Mouse (Mus musculus): Measurements from ENCODE around the gene Ralgapb. TPM values are rescaled to one million over a fixed set of nuclear protein-coding genes. Genes with fewer than 3 reads are reported as not detected.

Gene Ralgapb
- total and polyA plus RNA-seq, 2 experiments: 6.1 to 9.7 TPM

DNA sequence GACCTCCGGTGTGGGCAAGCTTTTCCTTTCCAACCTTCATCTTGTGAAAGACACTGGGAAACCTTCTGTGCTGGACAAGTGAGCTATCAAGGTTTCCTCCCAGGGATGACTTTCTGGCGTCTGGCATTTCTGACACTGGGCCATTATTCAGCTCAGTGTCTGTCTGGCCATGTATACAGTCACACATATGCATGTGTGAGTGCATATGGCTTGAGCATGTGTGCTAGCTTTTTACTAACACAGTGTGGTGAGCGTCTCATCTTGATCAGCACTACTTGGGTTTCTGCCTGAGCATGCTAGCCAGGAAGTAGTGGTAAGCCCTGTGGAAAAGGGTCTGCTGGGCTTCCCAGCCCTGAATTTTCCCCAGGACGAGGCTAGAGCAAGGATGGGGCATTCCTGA lies 131.6 kb downstream of the Ralgapb start:
- no peak for TF ChIP-seq POLR2A (IDR thresholded peaks at IDR 0.05; ENCODE audit: extremely low read depth, insufficient read depth, low read length)
- TF ChIP-seq CTCF (IDR thresholded peaks at IDR 0.05; ENCODE audit: low read depth, low read length): no peak
- WGBS: 47% methylated on average over 4 of the region's 4 CpGs

DNA sequence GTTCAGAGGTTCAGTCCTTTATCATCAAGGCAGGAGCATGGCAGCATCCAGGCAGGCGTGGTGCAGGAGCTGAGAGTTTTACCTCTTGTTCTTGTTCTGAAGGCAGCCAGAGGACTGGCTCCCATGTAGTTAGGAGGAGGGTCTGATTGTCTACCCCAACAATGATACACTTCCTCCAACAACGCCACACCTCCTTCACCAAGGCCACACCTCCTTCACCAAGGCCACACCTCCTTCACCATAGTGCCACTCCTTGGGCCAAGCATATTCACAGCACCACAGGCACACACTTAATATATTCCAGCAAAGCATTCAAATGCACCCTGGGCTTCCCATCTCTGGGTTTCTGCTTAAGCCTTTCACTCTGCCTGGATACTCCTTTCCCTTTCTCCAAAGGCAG lies 135.6 kb downstream of the Ralgapb start:
- no peaks in the 10 kb centered on the region for H3K27me3 ChIP-seq (ENCODE audit: control insufficient read depth, insufficient read depth, low read length)
- H3K4me3 ChIP-seq (ENCODE audit: insufficient read depth, low read depth, low read length): no peak overlapping the region
- H3K79me2 ChIP-seq (ENCODE audit: control insufficient read depth, insufficient read depth, low read length): no peaks in the 10 kb centered on the region
- TF ChIP-seq CTCF (IDR thresholded peaks at IDR 0.05; ENCODE audit: low read depth, low read length) (no peak), POLR2A (IDR thresholded peaks at IDR 0.05; ENCODE audit: extremely low read depth, insufficient read depth, low read length) (no peak)
- no peak overlapping the region for H3K27ac ChIP-seq (replicated peaks; ENCODE audit: insufficient read depth, low read depth, low read length)
- H3K36me3 ChIP-seq (ENCODE audit: control insufficient read depth, insufficient read depth, low read length): no peaks in the 10 kb centered on the region
- 73% methylated on average over 2 of the region's 2 CpGs for WGBS
- H3K9ac ChIP-seq (ENCODE audit: low read depth, low read length): no peak overlapping the region
- no peak for DNase-seq (ENCODE audit: extremely low read depth, low read depth, low spot score)
- no peaks in the 10 kb centered on the region for H3K4me1 ChIP-seq (ENCODE audit: control insufficient read depth, insufficient read depth, low read length)

More for the DNA sequence above, 131.6 kb downstream of the Ralgapb start:
- Histone ChIP-seq H3K79me2 (ENCODE audit: control insufficient read depth, insufficient read depth, low read length) (no peaks in the 10 kb centered on the region), H3K4me3 (ENCODE audit: insufficient read depth, low read depth, low read length) (no peak overlapping the region), H3K9ac (ENCODE audit: low read depth, low read length) (no peak overlapping the region), H3K4me1 (ENCODE audit: control insufficient read depth, insufficient read depth, low read length) (no peaks in the 10 kb centered on the region), H3K27me3 (ENCODE audit: control insufficient read depth, insufficient read depth, low read length) (no peaks in the 10 kb centered on the region), H3K36me3 (ENCODE audit: control insufficient read depth, insufficient read depth, low read length) (no peaks in the 10 kb centered on the region), H3K27ac (replicated peaks; ENCODE audit: insufficient read depth, low read depth, low read length) (no peak overlapping the region)
- DNase-seq (ENCODE audit: extremely low read depth, low read depth, low spot score): no peak

DNA sequence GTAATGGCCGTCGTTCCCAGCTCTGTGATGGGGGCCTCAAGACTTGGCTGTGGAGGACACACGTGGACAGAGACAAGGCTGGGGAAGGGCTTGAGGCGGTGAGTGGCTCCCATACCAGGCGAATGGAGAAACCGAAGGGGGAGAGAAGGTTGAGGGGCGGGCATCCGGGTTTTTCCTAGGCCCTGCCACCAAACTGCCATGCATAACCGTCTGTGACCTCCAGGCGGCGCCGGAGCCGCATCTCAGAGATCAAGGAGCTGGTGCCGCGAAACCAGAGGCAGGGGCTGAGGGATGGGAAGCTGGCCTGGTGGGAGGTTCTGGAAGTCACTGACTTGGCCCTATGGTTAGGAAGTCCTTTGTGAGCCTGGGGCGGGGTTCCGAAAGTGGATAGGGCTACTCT lies 137.1 kb downstream of the Ralgapb start:
- no peak for DNase-seq (ENCODE audit: extremely low read depth, low read depth, low spot score)
- H3K79me2 ChIP-seq (ENCODE audit: control insufficient read depth, insufficient read depth, low read length): no peaks in the 10 kb centered on the region
- no peaks in the 10 kb centered on the region for H3K27me3 ChIP-seq (ENCODE audit: control insufficient read depth, insufficient read depth, low read length)
- no peaks in the 10 kb centered on the region for H3K4me1 ChIP-seq (ENCODE audit: control insufficient read depth, insufficient read depth, low read length)
- H3K36me3 ChIP-seq (ENCODE audit: control insufficient read depth, insufficient read depth, low read length): no peaks in the 10 kb centered on the region
- 8% methylated on average over 17 of the region's 17 CpGs for WGBS
- H3K4me3 ChIP-seq (ENCODE audit: insufficient read depth, low read depth, low read length): no peak overlapping the region
- no peak overlapping the region for H3K9ac ChIP-seq (ENCODE audit: low read depth, low read length)
- no peak overlapping the region for H3K27ac ChIP-seq (replicated peaks; ENCODE audit: insufficient read depth, low read depth, low read length)
- no peak for TF ChIP-seq POLR2A (IDR thresholded peaks at IDR 0.05; ENCODE audit: extremely low read depth, insufficient read depth, low read length)
- TF ChIP-seq CTCF (IDR thresholded peaks at IDR 0.05; ENCODE audit: low read depth, low read length): peak; percentile 87

Other genes starting within 250 kb of the Ralgapb start
- 0.40 and 0.46 TPM in 2 replicates for gene D630003M21Rik, start 180.6 kb upstream of the Ralgapb start, total RNA-seq (2014; rRNA removed)
- 0.52 and 0.69 TPM in 2 replicates for gene D630003M21Rik, start 180.6 kb upstream of the Ralgapb start, polyA plus RNA-seq (2012; rRNA removed)
- not detected in 2 replicates for gene Bpi, start 151.8 kb upstream of the Ralgapb start, total RNA-seq (2014; rRNA removed)
- gene Bpi, start 151.8 kb upstream of the Ralgapb start, polyA plus RNA-seq (2012; rRNA removed): not detected in 2 replicates
- gene Lbp, start 103.4 kb upstream of the Ralgapb start, total RNA-seq (2014; rRNA removed): 66.8 and 85.7 TPM in 2 replicates
- gene Lbp, start 103.4 kb upstream of the Ralgapb start, polyA plus RNA-seq (2012; rRNA removed): 164 and 230 TPM in 2 replicates
- 0.74 and 0.92 TPM in 2 replicates for gene Snhg11, start 34.2 kb upstream of the Ralgapb start, total RNA-seq (2014; rRNA removed)
- 2.2 and 3.5 TPM in 2 replicates for gene Snhg11, start 34.2 kb upstream of the Ralgapb start, polyA plus RNA-seq (2012; rRNA removed)
- gene Adig, start 92.8 kb downstream of the Ralgapb start, total RNA-seq (2014; rRNA removed): 0.47 TPM in 1 of 2 replicates, not detected in the other
- gene Adig, start 92.8 kb downstream of the Ralgapb start, polyA plus RNA-seq (2012; rRNA removed): not detected in 2 replicates
- gene Arhgap40, start 102.9 kb downstream of the Ralgapb start, total RNA-seq (2014; rRNA removed): not detected in 2 replicates
- not detected in 2 replicates for gene Arhgap40, start 102.9 kb downstream of the Ralgapb start, polyA plus RNA-seq (2012; rRNA removed)
- gene Slc32a1, start 200.9 kb downstream of the Ralgapb start, total RNA-seq (2014; rRNA removed): not detected in 2 replicates
- gene Slc32a1, start 200.9 kb downstream of the Ralgapb start, polyA plus RNA-seq (2012; rRNA removed): not detected in 2 replicates
- gene Actr5, start 215.0 kb downstream of the Ralgapb start, total RNA-seq (2014; rRNA removed): 6.3 and 6.9 TPM in 2 replicates
- 3.4 and 4.6 TPM in 2 replicates for gene Actr5, start 215.0 kb downstream of the Ralgapb start, polyA plus RNA-seq (2012; rRNA removed)

Data from liver, adult 2 months (tissue).